ENCODE assay signal across 8 mouse cellular contexts in the genomic region with DNA sequence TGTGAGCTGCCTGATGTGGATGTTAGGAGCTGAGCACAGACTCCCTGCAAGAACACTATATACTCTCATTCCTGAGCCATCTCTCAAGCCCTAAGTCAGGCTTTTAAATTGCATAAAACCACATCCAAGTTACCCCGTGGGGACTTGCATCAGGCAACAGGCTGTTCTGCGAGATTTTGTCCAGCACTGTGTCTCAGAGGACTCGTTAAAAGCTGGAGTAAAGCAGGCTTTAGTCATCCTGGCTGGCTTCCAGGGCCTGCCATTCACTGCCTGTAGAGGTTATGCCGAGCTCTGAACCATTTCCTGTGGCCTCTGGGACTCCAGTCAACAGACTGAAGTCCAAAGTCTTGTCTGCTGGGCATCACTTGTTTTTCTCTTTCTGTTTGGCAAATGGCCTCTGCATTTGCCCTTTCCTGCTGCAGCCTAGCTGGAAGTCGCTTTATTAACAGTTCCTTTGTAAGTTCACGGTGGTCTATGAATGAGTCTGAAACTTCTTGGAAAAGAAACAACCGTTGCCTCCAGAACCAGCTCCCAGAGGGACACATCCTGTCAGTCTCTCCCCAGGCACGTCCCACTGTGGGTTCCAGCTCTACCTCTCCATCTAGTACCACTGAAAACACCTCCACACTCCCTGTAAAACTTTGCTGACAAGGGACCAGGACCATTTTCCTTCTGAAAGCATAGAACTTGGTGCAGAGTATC.
DNase-seq lines count a peak whose midpoint lies in the region; ATAC-seq lines count a peak whose summit lies in the region.

No protein-coding gene starts in this region.

- H3K9me3 ChIP-seq in heart, embryonic 12.5 days (replicated peaks), result peaks cover 12% of the 10 kb centered on the region
- H3K9me3 ChIP-seq in kidney, embryonic 16.5 days (ENCODE audit: low read length), result 0 out of 2 replicates have a peak, but pooled peaks cover 5% of the 10 kb centered on the region

- WGBS in heart, embryonic 12.5 days, result 33% methylated on average over 8 of the region's 8 CpGs
- WGBS in kidney, embryonic 16.5 days, result 34% methylated on average over 8 of the region's 8 CpGs

- ATAC-seq in heart, embryonic 12.5 days (ENCODE audit: insufficient number of reproducible peaks, low FRiP score), result 0 out of 2 replicates have a peak, but pooled peaks have one; percentile 59
- peak; percentile 84 for ATAC-seq in kidney, embryonic 16.5 days (ENCODE audit: low FRiP score, low TSS enrichment)
- no peak for ATAC-seq in megakaryocyte progenitor cell, adult 5-6 weeks (replicated peaks; ENCODE audit: poor library complexity)

- H3K27me3 ChIP-seq in heart, embryonic 12.5 days (replicated peaks), result no peaks in the 10 kb centered on the region
- no peaks in the 10 kb centered on the region for H3K27me3 ChIP-seq in kidney, embryonic 16.5 days (ENCODE audit: insufficient read depth, low read length)

- peak overlapping the region; percentile 61 for H3K27ac ChIP-seq in heart, embryonic 12.5 days (ENCODE audit: poor library complexity, severe bottlenecking)
- peak overlapping the region; percentile 78 for H3K27ac ChIP-seq in kidney, embryonic 16.5 days (ENCODE audit: low read length)

- H3K4me3 ChIP-seq in heart, embryonic 12.5 days, result no peak overlapping the region
- H3K4me3 ChIP-seq in kidney, embryonic 16.5 days (ENCODE audit: low read length), result no peak overlapping the region

- no peaks in the 10 kb centered on the region for H3K36me3 ChIP-seq in heart, embryonic 12.5 days
- H3K36me3 ChIP-seq in kidney, embryonic 16.5 days (ENCODE audit: insufficient read depth, low read length), result no peaks in the 10 kb centered on the region

- H3K4me2 ChIP-seq in heart, embryonic 12.5 days, result no peak overlapping the region
- H3K4me2 ChIP-seq in kidney, embryonic 16.5 days (replicated peaks; ENCODE audit: low read depth, low read length), result no peak overlapping the region; the same call in 1 of the 2 replicates

- H3K9ac ChIP-seq in heart, embryonic 12.5 days, result no peak overlapping the region
- H3K9ac ChIP-seq in kidney, embryonic 16.5 days (replicated peaks; ENCODE audit: low read length), result 0 out of 2 replicates have a peak overlapping the region, but pooled peaks have one; percentile 11

- H3K4me1 ChIP-seq in heart, embryonic 12.5 days (replicated peaks), result peaks cover 12% of the 10 kb centered on the region
- H3K4me1 ChIP-seq in kidney, embryonic 16.5 days (ENCODE audit: insufficient read depth, low read length), result peaks cover 13% of the 10 kb centered on the region

- DNase-seq in layer of hippocampus, adult 9-11 months, result peak; percentile 23
- DNase-seq in layer of hippocampus, adult 11-12 months (ENCODE audit: low spot score), result no peak
- peak; percentile 56 to 68 for DNase-seq in cerebellum, postnatal 10 days
- peak; percentile 72 for DNase-seq in lung, postnatal 10 days
- DNase-seq in urinary bladder, postnatal 14 days (ENCODE audit: low spot score), result peak; percentile 89
